Mouse (Mus musculus) G1E (cell line): ENCODE data around the gene Mtor.

Source experiments
- CTCF ChIP-seq: IDR thresholded peaks from 2 replicates; pipeline ENCODE4 v1.5.1; 2012; ENCODE audit warnings: low read depth, low read length, inconsistent platforms, mixed read lengths
- GATA1 ChIP-seq: IDR thresholded peaks from 2 replicates; pipeline ENCODE4 v1.6.1; 2012; ENCODE audit warnings: borderline replicate concordance, low read length, inconsistent platforms, mixed read lengths
- GATA2 ChIP-seq: IDR thresholded peaks from 2 replicates; pipeline ENCODE4 v1.6.1; 2012; ENCODE audit warnings: low read depth, low read length, inconsistent platforms, borderline replicate concordance
- POLR2AphosphoS5 ChIP-seq: IDR thresholded peaks from 2 replicates; pipeline ENCODE4 v1.6.1; 2012; ENCODE audit warnings: low read depth, low read length, inconsistent platforms; ENCODE audit not compliant: insufficient replicate concordance
- TAL1 ChIP-seq: conservative IDR thresholded peaks from 2 replicates; pipeline ENCODE4 v1.6.1; 2012; ENCODE audit warnings: low read depth, low read length, inconsistent platforms, mixed read lengths

DNA sequence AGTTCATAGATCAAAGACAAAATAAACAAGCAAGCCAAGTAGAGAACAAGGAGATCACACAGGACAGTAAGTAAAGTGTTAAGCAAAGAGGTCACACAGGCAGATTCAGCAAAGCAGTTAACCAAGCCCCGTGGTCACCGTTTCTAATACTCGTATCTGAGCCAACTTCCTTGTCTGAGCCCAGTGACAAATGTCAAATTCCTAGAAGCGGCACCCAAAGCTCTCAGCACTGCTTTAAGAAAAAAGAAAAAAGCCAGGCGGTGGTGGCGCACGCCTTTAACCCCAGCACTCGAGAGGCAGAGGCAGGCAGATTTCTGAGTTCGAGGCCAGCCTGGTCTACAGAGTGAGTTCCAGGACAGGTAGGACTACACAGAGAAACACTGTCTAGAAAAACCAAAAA is 138.2 kb downstream of the Mtor start:
- no peak for TF ChIP-seq GATA1
- TF ChIP-seq CTCF, result no peak
- TF ChIP-seq GATA2, result no peak
- TF ChIP-seq TAL1, result no peak
- no peak for TF ChIP-seq POLR2AphosphoS5
